Mouse (Mus musculus) telencephalon, adult 2 months (tissue): ENCODE results near the gene Fndc9.

Experiments used
- DNase-seq: peaks from one replicate; pipeline ENCODE4 v3.0.0-alpha.2; 2011; ENCODE audit warnings: low read depth, low spot score

The Fndc9 gene

DNA sequence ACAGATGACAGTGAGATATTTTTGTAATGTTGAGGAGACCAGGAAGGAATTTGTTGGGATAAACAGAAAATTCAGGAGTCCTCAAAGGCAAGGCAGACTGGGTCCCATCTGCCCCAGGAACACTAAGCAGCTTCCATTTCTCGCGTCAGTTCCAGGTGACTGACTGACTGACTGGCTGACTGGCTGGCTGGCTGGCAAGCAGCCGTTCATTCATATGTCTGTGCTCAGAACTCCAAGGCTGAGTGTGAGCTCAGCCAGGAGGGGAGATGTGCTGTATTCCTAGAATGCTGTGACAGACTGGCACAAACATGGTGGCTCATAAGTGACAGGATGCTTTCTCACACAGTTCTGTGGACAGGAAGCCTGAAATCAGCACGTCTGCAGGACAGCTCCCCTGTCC is 1.4 kb upstream of the Fndc9 start:
- no peak for DNase-seq

DNA sequence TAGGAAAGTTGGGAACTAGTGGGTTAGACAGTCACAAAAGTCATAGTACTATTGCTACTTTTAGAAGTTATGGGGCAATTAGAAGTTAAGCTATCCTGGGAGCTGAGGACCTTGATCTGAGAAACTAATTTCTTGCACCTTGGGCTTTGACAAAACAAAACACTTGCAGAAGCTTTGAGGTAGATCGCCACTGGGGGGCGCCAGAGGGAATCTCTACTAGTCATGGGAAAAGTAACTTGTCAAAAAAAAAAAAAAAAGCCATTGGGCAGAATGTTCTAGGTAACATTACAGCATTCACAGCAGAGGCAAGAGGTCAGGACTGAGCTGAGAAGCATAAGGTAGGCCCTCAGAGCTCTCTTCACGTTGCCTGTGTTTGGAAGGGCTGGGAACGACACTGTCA is 1.6 kb downstream of the Fndc9 start:
- DNase-seq, result no peak

DNA sequence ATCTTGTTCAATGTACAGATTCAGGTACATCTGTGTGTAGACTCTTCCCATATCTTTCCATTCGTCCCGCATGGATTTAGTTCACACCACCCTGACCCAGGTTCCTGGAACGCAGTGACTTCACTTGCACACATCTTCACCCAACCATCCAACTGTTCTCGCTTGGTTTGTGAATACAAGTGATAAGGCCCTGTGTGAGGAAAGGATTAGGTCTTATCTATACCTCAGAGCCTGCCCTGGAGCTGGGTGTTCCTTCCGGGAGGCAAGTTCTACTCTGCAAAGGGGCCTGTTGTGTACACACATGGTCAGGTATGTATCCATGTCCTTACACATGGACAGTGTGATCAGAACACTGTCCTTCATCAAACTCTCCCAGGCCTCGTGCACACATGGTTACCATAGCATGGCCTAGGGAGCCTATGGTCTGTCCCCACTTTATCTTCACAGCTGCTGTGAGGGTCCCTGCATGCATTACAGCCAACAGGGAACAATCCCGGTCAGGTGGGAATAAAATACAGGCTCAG is 5.9 kb downstream of the Fndc9 start:
- no peak for DNase-seq

DNA sequence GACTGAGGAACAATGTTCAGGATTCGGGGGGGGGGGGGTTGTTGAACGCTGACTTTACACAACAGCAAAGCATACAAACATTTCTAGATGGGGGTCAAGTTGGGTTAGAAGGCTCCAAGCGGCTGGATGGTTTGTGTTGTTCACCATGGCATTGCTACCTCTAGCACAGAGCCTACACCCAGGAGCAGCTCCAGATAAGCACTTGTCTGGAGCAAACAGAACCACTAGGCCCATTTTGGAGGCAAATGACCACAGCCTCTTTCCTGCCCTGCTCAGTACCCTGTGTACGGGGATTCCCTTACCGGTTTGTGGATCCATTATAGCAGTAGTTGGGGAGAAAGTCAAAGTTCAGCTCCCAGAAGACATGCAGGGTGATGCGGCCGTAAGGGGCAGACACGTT is 6.7 kb downstream of the Fndc9 start:
- no peak for DNase-seq

DNA sequence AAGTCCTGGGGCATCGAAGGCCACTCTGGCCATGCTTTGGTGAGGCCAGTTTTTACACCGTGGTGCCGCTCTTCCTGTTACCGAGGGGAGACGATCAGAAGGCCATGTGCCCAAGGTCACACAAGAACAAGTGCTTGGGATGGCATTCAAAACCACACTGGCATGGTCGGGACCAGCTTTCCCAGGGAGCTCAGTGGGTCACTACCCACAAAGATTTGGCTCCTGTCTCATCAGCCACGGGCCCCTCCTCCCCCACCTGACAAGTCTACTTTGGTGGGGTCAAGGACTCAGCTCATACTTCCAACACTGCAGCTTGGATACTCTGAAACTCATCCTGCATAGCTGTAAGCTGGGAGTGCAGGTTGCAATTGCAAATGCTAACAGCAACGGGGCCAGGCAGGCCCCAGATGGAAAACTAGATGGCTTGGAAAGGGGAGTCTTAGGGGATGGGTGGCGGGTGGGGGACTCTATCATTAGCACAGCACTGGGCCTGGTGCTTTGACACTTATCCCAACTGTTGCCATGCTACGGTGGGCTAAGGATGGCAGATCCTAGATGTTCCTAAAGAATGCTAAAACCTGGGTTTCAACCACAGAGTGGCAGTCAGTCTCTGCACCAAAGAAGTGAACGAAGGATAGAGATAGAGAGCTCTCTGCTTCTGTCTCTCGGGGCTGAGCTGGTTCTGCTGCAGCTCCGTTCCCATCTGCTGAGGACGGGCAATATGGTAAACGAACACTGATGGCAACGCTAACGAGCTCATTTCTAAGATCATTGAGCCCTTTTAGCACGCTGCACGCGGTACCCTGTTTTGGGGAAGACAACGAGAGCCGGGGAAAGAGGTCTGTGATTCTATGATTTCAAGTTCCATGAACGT is 9.6 kb downstream of the Fndc9 start:
- no peak for DNase-seq

DNA sequence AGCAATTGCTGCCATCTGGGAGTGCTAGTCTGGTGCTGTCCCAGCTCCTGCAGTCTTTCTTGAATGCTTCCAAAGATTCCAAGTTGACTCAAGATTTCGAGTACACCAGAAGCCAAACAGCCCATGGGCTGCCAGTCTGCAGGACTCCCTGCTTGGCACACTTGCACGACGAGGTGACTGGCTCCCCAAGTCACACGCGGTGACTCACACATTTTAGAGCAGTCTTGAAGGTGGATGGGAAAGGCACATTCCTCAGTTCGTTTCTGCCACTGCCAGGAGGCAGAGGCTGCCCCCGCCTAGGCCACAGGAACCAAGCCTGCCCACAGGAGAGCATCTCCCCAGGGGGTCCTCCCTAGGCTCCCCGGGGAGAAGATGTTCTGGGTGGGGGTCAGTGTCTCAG is 10.6 kb downstream of the Fndc9 start:
- DNase-seq, result peak; percentile 60

DNA sequence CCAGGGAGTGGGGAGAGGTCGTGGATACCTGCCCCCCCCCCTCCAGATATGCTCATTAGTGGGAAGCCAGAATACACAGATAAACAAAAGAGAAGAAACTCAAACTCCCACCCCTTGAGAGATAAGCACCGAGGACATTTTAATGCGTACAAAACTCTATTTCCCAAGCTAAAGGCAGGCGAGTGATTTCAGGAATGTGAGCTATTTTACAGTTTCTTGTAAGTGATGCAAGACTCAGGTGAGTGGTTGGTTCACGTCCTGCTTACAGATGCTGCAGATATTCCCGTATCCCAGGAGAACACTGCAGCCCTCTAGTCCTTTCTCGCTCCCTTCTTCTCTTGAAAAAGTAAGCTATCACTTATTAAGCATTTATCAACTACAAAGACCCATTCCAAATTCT is 11.1 kb downstream of the Fndc9 start:
- no peak for DNase-seq

DNA sequence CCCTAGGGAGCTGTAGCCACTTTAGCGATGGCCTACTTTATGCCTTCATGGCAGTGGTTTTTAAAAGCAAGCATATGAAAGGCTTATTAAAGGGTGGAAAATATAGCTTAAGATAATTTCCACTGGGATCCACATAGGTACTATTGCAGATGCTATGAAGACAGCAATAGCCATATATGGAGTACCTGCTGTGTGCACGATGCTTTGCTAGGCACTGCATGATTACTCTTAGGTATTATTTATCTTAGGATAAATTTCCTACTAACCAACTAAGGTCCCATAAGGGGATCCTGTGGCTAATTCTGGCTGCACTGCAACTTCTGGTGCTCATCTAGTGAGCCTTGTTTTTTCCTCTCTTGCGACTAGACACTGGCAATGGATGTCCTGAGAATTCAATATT is 13.0 kb downstream of the Fndc9 start:
- no peak for DNase-seq

DNA sequence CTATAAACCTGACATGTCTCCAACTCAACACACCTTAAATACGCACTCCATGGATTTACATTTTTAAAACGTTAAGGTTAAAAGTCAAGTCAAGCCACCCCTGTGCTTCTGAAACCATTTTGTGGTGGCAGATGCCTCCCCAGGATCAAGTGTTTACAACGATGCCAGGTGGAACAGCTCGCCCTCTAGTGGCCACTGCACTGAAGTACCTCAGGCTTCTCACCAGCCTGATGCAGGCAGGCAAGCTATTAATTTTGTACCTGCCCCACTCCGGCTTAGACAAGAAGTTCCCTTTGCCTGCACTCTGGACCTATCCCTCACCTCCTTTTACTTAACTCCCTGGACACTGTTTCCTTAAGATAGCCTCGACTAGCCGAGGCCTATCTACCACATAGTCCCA is 16.7 kb downstream of the Fndc9 start:
- no peak for DNase-seq

DNA sequence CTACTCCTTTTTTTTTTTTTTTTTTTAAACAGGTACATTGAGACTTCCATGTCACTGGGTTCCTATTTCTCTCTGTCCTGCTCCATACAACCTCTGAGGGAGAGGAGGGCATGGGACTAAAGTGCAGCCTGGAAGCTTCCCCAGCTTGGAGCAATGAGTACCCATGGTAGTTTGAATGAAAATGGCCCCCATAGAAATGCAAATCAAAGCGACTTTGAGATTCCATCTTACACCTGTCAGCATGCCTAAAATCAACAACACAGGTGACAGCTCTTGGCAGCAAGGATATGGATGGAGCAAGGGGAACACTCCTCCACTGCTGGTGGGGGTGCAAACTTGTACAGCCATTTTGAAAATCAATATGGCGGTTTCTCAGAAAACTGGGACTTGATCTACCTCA is 20.0 kb downstream of the Fndc9 start:
- DNase-seq, result no peak

DNA sequence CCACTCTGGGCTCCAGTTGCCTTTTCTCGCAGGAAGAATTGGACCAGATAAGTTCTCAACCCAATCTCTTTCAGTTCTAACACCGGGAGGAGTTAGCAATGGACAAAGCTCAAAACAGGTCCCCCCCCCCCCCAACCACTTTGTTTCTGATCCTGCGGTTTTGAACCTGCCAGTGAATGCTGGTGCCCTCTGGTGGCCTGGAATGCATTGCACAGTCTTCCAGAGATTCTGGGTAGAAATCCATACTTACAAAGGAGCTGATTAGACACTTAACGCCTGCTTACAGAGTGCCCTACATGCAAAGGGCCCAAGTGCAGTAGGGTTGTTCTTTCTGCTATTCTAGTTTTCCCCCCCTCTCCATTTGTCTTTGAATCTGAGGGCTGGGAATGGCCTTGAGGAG is 22.9 kb downstream of the Fndc9 start:
- DNase-seq, result no peak

DNA sequence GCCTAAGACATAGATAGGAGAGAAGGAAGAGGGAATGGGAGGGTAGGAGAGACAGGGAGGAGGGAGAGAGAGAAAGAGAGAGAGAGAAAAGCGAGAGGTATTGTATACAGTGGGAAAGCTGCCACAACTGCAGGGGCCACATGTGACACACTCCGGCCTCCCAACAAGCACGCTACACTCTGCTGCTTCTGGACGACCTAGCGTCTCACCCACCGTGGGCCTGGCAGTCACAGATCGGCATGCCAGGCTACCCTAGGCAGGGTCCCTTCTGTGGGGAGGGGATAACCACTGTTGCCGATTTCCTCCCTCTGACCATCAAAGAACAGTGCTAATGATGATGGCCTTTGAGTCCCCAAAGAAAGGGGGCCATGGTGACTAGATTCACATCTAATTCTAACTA is 23.4 kb downstream of the Fndc9 start:
- DNase-seq, result no peak

DNA sequence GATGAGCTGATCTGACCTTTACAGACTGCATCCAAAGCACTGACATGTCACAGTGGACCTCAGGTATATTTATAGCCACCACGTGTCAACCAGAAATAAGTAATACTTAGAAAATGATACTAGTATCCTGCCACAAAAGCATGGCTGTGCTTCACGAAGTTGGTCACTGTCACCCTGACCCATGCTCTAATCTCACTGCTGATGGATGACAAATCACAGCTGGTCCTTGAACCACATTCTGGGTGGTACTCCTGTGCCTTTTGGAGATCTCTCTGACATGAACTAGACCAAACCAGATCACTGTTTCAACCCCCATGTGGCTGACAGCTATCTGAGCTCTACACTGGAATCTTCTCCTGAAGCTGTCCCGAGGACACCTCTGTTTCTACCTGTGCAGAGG is 27.5 kb downstream of the Fndc9 start:
- no peak for DNase-seq

DNA sequence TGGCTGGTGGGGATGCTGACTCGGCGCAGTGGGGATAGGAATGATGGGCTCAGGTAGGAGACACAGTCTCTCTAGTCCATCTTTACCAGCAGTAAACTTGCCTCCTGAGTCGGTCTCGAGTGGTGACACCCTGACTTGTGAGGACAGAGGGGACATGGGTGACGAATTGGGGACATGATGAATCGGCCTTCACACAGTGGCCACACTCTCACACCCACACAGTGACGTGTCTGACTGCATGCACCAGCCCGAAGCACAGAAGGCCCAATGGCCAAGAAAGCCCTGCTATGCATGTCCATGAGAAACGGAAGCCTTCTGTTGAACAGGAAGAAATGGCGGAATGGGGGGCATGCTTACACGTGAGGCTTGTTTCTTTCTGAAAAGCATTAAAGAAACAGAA is 28.0 kb downstream of the Fndc9 start:
- no peak for DNase-seq

DNA sequence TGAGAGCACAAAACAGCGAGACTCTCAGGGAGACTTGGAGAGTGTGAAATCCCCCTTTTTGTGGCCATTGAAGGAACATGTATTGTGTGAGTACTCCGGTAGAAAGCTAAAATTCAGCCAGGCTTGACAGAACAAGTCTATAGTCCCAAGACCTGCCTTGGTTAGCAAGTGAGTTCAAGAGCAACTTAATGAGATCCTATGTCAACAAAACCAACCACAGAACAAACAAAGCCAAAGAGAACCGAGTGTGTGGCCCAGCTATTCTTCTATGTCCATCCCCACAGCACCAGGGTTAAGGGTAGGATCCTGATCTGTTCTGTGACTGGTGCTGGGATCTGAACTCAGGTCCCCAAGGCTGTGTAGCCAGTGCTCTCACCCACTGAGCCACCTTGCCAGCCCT is 29.3 kb downstream of the Fndc9 start:
- DNase-seq, result no peak

DNA sequence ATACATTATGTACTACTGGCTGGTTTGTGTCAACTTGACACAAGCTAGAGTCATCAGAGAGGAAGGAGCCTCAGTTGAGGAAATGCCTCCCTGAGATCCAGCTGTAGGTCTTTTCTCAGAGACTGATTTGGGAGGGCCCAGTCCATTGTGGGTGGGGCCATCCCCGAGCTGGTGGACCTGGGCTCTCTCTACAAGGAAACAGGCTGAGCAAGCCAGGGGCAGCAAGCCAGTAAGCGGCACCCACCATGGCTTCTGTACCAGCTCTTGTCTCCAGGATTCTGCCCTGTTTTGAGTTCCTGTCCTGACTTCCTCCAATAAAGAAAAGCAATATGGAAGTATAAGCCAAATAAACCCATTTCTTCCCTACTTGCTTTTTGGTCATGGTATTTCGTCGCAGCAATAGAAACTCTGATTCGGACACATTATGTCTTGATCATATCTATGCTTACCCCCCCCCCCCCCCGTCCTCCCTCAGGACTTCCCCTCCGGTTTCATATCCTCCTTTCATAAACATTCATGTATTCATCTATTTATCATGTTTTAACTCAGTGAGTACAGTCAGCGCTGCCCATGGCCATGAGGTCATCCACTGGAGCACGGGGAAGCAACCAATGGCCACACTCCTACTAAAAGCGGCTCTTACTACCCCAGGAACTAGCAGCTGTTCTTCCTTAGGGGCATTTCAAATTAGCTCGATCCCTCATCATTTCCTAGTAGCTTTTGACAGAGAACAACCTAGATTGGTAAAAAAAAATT is 29.9 kb downstream of the Fndc9 start:
- DNase-seq, result no peak

DNA sequence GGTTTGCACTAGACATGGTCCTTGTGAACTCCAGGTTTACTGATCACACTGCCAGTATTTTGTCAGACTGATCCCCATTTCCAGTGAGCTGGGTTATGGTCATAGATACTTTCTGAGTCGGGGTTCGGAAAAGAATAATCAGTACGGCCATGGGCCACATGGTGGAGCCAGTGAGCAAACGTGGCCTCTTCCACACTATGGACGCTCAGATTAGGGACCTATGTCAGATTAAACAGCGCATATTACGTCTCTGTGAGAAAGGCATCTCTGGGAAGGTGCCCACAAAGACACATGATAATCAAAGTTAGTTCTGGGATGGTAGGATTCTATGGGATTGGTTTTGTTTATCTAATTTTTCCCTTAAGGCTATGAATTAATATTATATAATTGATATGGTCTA is 33.7 kb downstream of the Fndc9 start:
- no peak for DNase-seq

DNA sequence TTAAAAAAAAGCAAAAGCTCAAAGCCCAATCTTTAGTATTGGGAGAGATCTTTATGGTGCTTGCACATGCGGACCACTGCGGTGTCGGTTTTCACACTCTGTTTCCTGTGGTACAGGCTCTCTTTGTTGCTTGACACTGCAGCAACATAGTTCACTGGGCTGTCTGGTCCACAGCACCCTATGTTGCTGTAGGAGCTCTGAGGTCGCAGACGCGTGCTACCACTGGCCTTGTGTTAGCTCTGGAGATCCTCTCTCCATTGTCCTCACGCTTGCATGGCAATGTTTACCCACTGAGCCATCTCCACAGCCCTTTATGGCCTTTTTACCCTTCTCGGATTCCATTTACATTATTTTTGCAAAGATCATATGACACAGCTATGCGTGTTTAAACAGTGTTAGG is 34.1 kb downstream of the Fndc9 start:
- DNase-seq, result no peak

DNA sequence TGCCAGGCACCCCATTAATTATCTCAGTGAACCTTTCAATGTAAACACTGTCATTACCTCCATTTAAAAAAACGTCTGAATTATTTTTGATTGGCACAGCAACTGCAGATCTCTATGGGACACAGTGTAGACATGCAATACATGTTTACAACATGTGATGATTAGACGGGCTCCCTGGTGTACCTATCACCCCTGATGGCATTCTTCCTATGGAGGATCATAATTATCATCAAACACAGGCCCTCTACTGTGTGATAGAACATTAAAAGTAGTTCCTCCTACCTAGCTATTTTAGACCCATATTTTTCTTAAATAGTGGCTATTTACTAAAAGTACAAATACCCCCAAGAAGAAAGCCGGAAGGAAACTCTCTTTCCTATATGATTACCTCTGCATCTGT is 34.6 kb downstream of the Fndc9 start:
- DNase-seq, result no peak

DNA sequence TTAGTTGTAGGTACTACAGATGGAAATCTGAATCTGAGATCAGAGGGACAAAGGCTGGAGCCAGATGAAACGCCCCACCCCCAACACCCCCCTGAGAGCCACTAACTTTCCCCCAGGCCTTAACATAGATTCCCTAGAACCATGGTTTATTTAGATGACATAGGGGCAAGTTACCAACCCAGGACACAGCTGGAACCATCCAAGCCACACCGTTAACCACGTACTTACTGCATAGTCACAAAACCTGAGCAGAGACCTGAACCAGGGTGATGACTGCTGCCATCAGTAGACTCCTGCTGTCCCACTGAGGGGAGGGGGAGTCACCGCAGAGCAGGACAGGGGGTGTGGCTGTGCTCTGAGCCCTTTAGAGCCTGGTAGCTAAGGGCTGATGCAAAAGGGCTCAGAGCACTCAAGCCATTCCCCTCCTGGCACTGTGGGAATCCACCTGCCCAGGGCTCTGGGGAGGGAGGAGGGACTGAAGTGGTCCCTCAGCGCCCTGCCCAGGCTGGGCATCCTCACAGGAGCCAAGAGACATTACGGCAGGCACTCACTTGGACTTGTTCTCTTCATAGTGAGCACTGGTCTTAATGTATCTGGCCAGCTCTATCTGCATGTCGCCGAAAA is 36.8 kb downstream of the Fndc9 start:
- DNase-seq, result no peak

DNA sequence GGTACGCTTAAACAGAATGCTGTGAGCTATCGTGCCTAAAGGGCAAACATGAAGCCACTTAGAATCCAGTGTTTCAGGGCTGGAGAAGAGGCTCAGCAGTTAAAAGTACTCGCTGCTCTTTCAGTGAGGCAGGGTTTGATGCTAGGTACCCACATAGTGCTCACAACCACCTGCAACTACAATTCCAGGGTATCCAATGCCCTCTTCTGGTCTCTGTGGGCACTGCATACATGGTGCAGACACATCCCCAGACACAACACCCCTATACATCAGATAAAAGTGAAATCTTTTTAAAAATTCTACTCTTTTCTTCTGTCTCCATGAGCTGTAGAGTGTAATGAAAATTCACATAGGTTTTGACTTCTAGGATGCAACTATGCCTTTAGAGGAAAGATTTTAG is 38.6 kb downstream of the Fndc9 start:
- no peak for DNase-seq

DNA sequence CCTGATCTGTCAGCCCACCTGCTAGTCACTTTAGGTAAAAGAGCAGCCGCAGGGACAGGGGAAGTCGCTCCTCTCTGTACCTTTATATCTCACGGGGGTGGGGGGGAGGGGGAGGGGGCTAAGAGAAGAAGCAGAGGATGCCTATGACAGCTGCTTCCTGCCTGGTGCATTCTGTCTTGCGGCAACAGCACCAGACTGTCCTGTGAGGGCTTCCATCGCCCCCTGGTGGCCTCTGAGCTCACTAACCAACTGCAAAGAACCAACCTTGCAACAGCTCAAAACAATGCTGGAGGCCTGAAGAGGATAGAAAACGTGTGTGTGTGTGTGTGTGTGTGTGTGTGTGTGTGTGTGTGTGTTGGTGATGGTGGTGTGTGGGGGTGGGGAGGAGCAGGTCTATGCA is 40.0 kb downstream of the Fndc9 start:
- DNase-seq, result peak; percentile 71

DNA sequence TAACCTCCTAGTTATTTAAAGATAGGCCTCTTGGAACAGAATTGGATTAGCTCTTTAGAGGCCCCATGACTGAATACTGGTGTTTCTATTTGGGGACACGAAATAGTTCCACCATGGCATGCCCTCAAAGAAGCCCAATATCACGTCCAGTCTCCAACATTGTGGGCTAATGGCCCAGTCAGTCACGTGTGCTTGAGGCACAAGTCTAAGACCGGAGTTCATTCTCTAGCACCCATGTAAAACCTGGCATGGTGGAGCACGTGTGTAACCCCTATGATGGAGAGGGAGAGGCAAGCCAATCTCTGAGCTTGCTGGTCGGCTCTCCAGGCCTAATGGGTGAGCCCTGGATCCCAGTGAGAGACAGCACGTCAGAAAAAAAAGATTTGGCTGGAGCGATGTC is 40.8 kb downstream of the Fndc9 start:
- DNase-seq, result no peak
